Mouse (Mus musculus) myocyte (in vitro differentiated cells): ENCODE measurements at regions not wholly inside any gene's neighbourhood (a gene's known extent, or its start where the extent isn't known, plus 50 kb on each side); places are given as distances from the start of the nearest gene placed in this dataset.

Experiments
- MAX ChIP-seq: IDR thresholded peaks from one replicate; pipeline ENCODE4 v1.6.1; 2011; ENCODE audit warnings: low read depth, mild to moderate bottlenecking, control low read depth
- MYOD1 ChIP-seq, 3 experiments: IDR thresholded peaks; one replicate each; pipeline ENCODE4 v1.6.1; 2011; ENCODE audit warnings: control low read depth in 2 of 3, low read depth in 2 of 3, mild to moderate bottlenecking in 2 of 3, moderate library complexity in 1 of 3; ENCODE audit not compliant: insufficient read length in 2 of 3, control insufficient read depth in 1 of 3
- POLR2A ChIP-seq: IDR thresholded peaks from one replicate; pipeline ENCODE4 v1.6.1; 2011; ENCODE audit warnings: low read depth, mild to moderate bottlenecking, control low read depth, moderate library complexity; ENCODE audit not compliant: insufficient read length
- TCF12 ChIP-seq: IDR thresholded peaks from one replicate; pipeline ENCODE4 v1.6.1; 2011; ENCODE audit warnings: mild to moderate bottlenecking, control low read depth; ENCODE audit not compliant: poor library complexity, insufficient read depth, severe bottlenecking

DNA sequence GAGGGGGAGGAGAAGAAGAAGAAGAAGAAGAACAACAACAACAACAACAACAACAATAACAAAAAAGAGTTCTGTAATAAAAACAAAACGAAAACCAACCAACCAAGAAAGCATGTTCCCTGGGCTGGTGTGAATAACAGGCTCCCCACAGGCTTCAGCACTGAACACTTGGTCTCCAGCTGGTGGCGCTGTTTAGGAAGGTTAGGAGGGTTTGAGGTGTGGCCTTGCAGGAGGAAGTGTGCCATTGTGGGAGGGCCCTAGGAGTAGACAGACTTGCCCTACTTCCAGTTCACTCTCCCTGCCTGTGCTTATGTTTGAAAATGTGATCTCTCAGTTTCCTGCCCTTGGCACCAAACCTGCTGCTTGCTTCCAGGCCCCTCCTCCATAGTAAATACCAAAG, 94.6 kb upstream of the Irx6 start:
- TF ChIP-seq TCF12 (no peak), POLR2A (no peak), MAX (no peak), MYOD1 (IDR thresholded peaks at IDR 0.05; ENCODE audit: control insufficient read depth in 1 of 3, insufficient read length in 2 of 3, low read depth in 2 of 3) (no peak)
